Mouse (Mus musculus): ENCODE data around the gene Mmrn1. TPM values are rescaled to one million over a fixed set of nuclear protein-coding genes. Genes with fewer than 3 reads are reported as not detected.
"Not testable (repeated sequence)": the region's sequence is repeated elsewhere in the genome, so short reads cannot be mapped to it uniquely, and the experiment has no call there.

Gene Mmrn1
- 3.1 and 5.2 TPM in 2 replicates for polyA plus RNA-seq (2012; rRNA removed)

DNA sequence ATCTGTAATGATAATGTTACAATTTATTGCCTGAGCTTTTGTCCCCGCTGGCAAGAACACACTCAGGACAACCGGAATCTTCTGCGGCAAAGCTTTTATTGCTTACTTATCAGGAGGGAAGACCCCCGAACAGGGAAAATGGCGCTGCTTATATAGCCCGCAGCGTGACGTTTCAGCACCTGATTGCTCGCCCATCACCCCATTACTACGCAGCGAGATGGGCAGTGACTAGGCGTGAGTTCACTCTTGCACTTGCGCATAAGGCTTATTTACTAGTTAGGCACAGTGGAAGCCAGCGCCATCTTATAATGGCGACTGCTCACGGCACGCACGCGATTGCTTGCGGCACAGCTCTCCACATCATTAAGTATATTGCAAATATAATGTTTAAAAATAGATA lies at the start of gene Mmrn1:
TSS of gene Mmrn1 (plus strand) at position 301 of the 400 bp plus-strand sequence.
- WGBS, result 93% methylated on average over 20 of the region's 20 CpGs
- DNase-seq (ENCODE audit: low read depth, low spot score), result not testable (repeated sequence)

DNA sequence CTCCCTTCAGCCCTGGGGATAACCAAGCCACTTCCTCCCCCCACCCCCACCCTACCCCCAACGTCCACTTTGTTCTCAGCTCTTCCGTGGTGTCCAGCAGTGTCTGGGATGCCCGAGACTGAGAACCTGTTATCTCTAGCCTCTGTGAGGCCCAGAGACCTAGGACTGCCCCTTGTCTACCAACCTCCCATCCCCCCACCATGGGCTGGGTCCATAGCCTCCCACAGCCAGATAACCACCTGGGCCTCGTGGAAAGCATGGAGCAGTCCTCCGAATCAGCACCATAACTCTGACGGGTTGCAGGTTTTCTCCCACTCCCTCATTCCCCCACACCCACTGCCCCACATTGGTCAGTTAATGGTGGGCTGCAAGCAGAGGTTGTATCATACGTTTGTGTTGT lies 44.4 kb upstream of the Mmrn1 start:
- WGBS, result 83% methylated on average over 7 of the region's 7 CpGs
- no peak for DNase-seq (ENCODE audit: low read depth, low spot score)

DNA sequence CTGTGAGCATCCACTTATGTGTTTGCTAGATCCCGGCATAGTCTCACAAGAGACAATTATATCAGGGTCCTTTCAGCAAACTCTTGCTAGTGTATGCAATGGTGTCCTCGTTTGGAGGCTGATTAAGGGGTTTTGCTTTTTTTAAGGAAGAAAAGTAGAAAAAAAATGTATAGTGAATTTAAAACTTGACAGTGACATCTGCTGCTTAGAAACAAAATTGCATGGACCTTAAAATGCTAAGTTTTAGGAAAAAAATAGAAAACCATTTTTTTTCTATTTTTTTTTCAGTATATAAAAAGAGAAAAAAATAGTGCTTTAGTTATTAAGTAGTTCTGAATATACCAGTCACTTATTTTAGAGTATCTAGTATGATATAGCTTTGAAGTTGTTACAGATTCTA lies 43.2 kb upstream of the Mmrn1 start:
- no peak for DNase-seq (ENCODE audit: low read depth, low spot score)
- 59% methylated on average over 2 of the region's 2 CpGs for WGBS

DNA sequence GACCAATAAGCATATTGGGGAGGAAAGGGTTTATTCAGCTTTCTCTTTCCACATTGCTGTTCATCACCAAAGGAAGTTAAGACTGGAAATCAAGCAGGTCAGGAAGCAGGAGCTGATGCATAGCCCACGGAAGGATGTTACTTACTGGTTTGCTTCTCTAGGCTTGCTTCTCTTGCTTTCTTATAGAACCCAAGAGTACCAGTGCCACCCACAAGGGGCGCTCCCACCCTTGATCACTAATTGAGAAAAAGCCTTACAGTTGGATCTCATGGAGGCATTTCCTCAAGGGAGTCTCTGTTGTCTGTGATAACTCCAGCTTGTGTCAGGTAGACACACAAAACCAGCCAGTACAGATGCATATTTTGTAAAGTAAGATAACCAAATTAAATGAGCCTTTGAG lies 17.5 kb upstream of the Mmrn1 start:
- DNase-seq (ENCODE audit: low read depth, low spot score), result no peak
- WGBS, result 90% methylated on average over 2 of the region's 2 CpGs

DNA sequence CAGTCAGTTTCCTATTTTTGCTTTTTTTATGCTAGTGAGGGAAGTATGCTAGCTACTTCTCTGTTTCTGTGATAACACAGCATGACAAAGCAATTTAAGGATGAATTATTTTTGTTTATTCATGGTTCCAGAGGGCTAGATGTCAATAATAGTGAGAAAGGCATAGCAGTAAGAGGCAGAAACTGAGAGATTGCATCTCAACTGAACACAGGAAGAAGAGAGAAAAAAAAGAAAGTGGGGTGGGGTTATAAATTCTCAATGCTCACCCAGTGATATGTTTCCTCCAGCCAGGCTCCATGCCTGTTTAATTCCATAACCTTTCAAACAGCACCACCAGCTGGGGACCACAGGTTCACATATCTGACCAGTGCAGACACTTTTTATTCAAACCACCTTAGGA lies 6.6 kb downstream of the Mmrn1 start:
- no peak for DNase-seq (ENCODE audit: low read depth, low spot score)

DNA sequence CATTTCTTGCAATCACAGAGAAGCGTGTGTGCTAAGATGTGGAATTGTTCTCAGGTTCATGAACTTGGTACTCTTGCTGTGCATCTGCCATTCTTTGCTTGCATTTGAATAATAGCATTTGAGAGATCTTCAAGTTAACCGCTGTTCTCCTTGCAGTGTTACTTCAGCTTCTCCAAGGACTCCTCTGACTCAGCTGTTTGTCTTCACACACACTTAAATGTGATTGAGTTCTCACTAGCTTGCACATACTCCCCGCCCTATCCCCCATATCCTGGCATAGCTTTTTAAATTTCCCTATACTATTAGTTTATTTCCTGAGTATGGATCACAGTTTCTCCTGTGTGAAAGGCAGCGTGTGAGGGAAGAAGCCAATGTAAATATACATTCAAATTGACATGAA lies 10.1 kb downstream of the Mmrn1 start:
- no peak for DNase-seq (ENCODE audit: low read depth, low spot score)
- 52% methylated on average over 4 of the region's 4 CpGs for WGBS

DNA sequence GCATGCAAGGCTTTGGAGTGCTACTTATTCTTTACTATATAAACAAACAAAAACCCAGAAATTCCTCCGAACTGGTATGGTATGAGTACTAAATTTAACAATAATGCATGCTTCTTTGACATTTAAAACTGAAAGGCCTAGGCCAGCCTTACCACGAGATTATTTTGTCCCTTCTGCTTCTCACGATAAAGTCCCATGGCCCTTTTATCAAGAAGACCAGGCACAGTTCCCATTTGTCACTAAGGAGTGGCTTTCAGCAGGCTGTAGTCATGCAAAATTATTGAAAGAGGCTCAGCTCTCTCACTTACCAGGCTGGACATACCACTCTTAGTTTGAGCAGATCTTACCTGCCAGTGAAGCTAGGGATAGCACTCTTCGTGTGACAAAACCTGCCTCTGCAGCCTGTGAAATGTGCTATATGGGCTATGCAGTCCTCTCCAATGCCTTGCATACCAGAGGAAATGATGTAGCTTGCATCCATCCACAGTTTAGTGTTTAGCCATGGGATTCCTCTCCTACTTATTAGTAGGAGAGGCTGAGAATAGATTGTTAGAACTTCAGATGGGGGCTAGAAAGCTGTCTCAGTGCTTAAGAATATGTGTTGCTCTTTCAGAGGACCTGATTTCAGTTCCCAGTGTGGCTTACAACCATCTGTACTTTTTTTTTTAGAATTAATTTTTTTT lies 10.8 kb downstream of the Mmrn1 start:
- WGBS, result 63% methylated on average over 4 of the region's 4 CpGs
- no peak for DNase-seq (ENCODE audit: low read depth, low spot score)

DNA sequence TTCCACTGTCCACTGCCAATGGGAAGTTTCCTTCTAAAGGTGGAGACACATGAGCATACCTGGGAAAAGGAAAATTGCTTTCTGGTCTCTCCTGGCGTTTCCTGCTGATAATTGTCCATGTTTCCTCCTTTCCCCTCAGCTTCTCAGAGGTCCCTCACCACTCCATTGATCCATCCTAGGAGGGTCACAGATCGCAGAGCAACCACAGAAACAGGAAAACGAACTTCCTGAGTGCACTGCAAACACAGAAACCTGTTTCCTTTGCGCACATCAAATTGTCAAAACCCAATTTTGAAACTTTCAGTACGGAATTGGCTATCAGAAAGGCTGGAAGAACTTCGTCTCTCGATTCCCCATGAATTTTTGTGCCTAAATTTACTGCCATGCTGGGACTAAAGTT lies 19.4 kb downstream of the Mmrn1 start:
- no peak for DNase-seq (ENCODE audit: low read depth, low spot score)
- 72% methylated on average over 7 of the region's 7 CpGs for WGBS

DNA sequence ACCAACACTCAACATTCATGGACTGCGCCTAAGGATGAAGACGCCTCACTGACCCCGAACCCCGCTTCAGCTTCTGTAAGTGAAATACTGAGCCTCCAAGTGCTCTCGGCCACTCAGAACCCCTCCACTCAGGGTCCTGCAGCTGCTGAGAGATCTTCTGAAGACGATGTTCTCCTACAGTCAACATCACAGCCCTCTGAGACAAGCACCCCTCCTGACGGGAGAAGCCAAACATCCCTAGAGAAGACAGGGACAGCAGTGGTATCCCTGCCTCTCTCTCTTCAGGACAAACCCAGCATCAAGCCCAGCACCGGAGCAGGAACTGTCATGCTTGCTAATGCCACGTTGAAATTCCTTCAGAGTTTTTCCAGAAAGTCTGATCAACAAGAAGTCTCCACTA lies 19.8 kb downstream of the Mmrn1 start:
- 72% methylated on average over 9 of the region's 9 CpGs for WGBS
- DNase-seq (ENCODE audit: low read depth, low spot score), result no peak

DNA sequence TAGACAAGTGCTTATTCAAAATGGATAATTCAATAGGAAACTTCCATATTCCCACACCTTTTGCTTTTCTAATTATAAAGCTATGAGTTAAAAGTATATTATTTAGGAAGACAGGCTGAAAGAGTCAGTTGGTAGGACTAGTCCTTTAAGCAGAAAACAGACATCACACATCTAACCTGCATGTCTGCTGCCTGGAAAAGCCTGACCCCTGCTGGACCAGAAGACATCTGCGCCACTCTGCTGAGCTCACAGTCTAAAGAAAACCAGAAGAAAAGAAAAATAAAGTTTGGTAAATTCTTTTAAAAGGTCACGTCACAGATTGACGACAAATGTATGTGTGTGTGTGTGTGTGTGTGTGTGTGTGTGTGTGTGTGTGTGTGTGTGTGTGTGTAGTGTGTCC lies 25.6 kb downstream of the Mmrn1 start:
- no peak for DNase-seq (ENCODE audit: low read depth, low spot score)
- WGBS, result 53% methylated on average over 3 of the region's 3 CpGs

DNA sequence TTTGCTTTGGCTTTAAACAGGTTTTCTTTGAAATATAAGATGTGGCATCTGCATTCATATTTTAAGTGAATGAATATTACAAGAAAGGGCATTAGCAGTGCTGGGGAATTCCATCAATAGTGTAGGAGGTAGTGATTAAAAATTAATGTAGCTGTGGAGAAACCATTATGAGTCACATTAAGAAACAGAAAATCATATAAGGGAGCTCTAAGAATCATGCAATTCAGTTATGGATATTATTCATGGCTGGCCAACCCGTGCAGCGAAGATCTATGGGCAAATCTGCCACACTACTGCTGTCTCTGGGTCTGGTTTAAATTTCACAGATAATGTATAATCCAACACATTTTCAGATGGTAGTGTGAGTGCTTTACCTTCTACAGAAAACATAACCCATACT lies 36.5 kb downstream of the Mmrn1 start:
- WGBS, result 94% methylated on average over 2 of the region's 2 CpGs
- no peak for DNase-seq (ENCODE audit: low read depth, low spot score)

DNA sequence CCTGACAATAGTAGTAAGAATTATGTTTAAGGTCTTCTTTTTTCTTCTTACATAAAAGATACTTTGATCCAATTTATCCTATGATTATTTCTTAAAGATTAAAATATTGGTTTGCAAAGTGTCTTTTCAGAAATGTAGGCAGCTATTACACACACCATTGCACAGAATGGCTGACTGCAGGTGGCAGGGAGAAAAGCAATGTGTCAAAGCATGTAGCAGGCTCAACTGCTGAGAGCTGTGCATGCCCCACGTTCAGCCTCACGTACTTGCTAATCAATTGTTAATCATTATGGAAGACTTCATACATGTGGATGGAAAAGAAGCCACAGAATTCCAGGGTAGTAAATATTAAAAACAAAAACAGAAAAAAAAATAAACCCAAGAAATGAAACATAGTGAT lies 37.1 kb downstream of the Mmrn1 start:
- WGBS, result 82% methylated on average over 2 of the region's 2 CpGs

DNA sequence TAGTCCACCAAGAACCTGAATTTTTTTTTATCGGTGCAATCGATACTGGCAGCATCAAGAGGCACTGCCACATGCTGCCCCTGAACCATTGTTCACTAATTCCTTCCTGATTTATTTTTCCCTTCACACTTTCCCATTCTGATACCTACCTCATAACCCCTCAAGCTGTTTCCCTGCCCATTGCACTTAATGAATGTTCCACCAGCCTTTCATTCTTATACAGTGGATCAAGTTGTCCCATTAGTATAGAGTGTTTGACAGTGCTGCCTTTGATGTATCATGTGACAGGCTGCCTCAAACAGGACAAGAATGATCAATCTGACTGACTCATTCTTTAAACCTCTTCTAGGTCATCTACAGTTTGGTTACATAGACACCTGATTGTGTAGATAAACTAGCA lies 37.9 kb downstream of the Mmrn1 start:
- no peak for DNase-seq (ENCODE audit: low read depth, low spot score)
- WGBS, result 72% methylated on average over 2 of the region's 2 CpGs

More for the DNA sequence above, 37.1 kb downstream of the Mmrn1 start:
- DNase-seq (ENCODE audit: low read depth, low spot score), result no peak

DNA sequence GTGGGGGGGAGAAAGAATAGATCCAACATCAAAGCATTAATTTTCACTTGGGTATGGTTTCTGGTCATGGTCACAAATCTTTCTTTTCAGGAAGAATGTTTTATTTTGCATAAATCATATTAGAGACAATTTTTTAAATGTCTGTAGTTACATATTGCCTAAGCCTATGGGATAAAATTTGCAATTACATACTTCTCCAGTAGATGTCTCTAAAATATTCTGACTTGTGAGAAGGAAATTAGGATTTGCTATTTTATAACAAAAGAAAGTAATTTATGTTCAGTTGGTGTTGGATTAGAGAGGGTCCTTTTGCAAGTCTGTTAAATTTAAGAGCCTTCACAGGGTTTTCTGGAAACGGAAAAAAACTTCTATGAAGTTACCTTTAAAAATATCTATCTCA lies 39.0 kb downstream of the Mmrn1 start:
- DNase-seq (ENCODE audit: low read depth, low spot score), result no peak
- WGBS, result 39% methylated on average over 1 of the region's 1 CpGs

DNA sequence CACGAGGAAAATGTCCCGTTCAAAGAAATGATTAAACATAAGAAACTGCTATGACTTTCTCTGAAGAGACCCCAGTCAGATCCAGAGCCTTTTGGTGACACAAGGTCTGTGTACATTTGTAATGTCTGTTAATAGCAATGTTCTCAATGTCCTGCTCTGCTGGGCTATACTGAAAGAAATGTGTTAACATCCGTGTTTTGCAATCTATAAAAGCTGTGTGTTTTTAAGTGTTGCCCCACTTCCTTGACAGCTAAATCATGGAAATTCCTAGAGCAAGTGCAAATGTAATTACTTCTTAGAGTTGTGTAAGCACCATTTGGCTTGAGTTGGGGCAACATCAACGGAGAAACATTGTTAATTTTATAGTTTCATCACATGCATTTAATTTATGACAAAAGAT lies 42.2 kb downstream of the Mmrn1 start:
- no peak for DNase-seq (ENCODE audit: low read depth, low spot score)
- WGBS, result 59% methylated on average over 4 of the region's 4 CpGs

DNA sequence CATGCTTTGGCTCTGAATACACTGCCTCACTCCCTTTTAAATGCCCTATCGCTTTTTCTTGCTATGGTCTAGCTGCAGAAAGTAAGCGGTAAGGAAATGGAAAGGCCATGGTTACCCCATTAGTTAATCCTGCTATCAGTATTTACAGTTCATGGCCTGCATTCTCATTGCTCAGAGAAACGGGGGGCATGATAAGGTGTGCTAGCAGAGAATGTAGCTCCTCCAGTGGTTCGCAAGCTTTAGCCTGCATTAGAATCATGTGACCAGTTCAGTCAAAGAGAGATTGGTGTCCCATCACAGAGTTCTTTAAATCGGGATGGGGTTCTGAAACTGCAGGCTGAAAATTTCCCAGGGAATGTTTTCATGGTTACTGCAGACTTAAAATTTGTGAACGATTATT lies 44.6 kb downstream of the Mmrn1 start:
- no peak for DNase-seq (ENCODE audit: low read depth, low spot score)
- 87% methylated on average over 6 of the region's 6 CpGs for WGBS

DNA sequence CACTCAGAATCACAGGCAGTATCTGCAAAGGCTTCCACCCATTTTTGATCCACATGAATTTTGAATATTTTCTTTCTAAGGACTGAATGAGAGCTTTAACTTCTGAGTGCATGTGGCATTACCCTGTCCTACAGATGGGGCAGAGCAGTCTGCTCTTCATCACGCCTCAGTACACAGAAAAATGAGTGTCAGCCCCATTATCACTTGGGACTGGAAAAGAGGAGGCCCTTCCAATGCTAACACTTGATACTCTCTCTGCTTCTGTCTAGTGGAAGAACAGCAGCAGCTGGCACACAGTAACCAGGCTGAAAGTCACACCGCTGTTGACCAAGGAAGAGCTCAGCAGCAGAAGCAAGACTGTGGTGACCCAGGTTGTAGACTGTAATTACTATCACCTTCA lies 46.0 kb downstream of the Mmrn1 start:
- 87% methylated on average over 2 of the region's 2 CpGs for WGBS
- DNase-seq (ENCODE audit: low read depth, low spot score), result no peak

DNA sequence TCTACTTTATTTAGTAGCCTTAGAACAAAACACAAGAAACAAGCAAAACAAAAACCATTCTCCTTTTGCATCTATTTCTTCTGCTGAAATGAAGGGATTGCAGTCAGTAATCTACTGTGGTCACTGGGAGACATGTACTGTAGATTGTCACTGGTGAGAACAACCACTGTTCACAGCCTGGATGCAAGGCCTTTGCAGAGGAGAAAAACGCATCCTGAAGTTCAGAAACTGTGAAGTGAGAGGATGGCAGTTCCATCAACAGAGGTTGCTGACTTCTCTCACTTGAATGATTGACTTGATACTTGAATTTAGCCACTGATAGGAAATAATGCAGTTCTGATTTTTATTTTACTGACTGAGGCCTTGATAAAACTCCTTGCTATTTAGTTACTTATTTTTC lies 53.8 kb downstream of the Mmrn1 start:
- no peak for DNase-seq (ENCODE audit: low read depth, low spot score)
- 49% methylated on average over 1 of the region's 1 CpGs for WGBS

DNA sequence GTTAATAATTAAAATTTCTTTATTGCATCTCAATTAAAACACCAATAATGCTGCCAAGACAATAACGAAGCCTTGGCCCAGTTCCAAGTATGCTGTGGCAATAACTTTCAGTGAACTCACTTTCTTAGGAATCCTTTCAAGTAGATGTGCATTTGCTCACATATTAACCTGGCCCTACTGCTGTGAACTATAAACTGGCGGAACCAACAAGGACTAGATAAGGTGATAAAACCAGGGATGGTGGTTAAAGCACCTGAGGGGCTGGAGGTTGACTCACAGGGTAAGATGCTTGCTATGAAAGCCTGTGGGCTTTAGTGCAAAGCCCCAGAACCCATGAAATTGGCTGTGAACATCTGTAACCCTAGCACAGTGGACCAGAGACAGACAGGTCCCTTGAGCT lies 54.3 kb downstream of the Mmrn1 start:
- 34% methylated on average over 2 of the region's 2 CpGs for WGBS
- peak; percentile 29 for DNase-seq (ENCODE audit: low read depth, low spot score)

DNA sequence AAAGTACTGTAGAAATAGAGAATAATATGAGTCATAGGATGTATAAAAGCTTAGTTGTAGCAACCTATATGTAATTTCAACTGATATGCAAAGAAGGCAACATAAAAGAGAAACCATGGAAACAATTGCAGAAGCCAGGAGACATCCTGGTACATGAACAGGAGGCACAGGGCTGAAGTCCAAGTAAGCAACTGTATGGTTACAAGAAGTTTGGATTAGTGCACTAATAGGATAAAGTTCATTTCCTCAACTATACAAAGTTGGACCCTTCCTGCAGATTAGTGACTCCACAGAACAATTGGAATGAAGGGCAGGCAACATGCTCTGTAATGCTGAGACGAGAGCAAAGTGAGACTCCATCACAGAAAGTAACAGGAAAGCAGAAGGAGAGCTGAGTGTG lies 59.6 kb downstream of the Mmrn1 start:
- 71% methylated on average over 1 of the region's 1 CpGs for WGBS
- no peak for DNase-seq (ENCODE audit: low read depth, low spot score)

DNA sequence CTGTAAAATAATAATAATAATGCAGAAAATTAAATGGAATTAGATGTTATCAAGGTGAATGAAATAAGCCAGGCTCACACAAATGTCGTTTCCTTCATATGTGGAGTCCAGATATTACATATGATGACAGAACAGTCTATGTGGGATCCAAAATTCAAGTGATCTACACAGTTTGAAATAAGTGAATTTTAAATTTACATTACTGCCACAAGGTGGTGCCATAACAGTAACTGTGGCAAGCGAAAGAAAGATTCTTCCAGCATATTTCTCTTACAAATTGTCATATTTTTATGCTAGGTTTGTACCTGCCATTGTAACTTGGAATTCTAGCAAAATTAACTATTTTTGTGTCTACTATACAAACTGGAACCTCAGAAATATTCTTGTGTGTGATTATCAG lies 61.1 kb downstream of the Mmrn1 start:
- WGBS, result 13% methylated on average over 2 of the region's 2 CpGs
- no peak for DNase-seq (ENCODE audit: low read depth, low spot score)

DNA sequence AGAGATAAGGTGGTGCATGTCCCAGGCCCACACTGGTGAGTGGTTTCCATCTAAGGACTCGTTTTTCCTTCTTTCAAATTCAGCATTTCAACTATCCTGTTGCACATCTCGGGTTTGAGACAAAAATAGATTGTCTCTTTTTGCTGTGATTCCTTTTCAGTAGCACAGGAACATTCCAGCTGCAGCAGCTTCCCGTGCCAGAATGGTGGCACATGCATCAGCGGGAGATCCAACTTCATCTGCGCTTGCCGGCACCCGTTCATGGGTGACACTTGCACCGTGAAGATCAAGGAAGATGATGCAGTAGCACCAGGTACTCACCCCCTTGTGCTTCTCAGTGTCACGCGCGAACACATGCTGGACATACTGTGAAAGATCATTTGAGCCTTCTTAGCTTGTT lies 62.1 kb downstream of the Mmrn1 start:
- WGBS, result 87% methylated on average over 11 of the region's 11 CpGs

More for the DNA sequence above, 62.1 kb downstream of the Mmrn1 start:
- DNase-seq (ENCODE audit: low read depth, low spot score), result no peak

All from large intestine, adult 2 months (tissue).